Mouse (Mus musculus) neutrophil, adult 83 days (primary cell): ENCODE results near the gene Lrrc66. TPM values are rescaled to one million over a fixed set of nuclear protein-coding genes. Genes with fewer than 3 reads are reported as not detected.

ENCODE experiments used
- total RNA-seq, 2 experiments: library from RNA; stranded (reverse); gene quantifications; one replicate each; pipeline ENCODE4 v1.2.4; 2023

Gene Lrrc66
- not detected for total RNA-seq

GRCm38 (mm10) chr5:73632291-73632690 lies at the start of gene Lrrc66:
Gene Lrrc66, minus strand, starts transcription at chr5:73632526.

GRCm38 (mm10) chr5:73651061-73651854 lies 18.9 kb upstream of the Lrrc66 start, which contains the start of gene Spata18:
Gene Spata18, plus strand, starts transcription at chr5:73651379.

GRCm38 (mm10) chr5:73647261-73647900 lies 15.1 kb upstream of the Lrrc66 start, which contains the start of gene Sgcb:
Gene Sgcb, minus strand, starts transcription at chr5:73647790.

Other genes starting within 250 kb of the Lrrc66 start
- not detected for gene Cwh43, start 226.5 kb downstream of the Lrrc66 start, total RNA-seq
- 1 to 10 TPM; 4.1 to 4.5 TPM for gene Dcun1d4, start 151.5 kb downstream of the Lrrc66 start, total RNA-seq
- gene Sgcb, start 15.3 kb upstream of the Lrrc66 start, total RNA-seq = 1 to 10 TPM; 2.1 to 3.0 TPM
- gene Spata18, start 18.9 kb upstream of the Lrrc66 start, total RNA-seq = not detected